Mouse (Mus musculus): ENCODE measurements around the gene Tmem135.

- TF ChIP-seq POLR2A (IDR thresholded peaks at IDR 0.05; ENCODE audit: low read depth, low read length) (no peak), CTCF (IDR thresholded peaks at IDR 0.05; ENCODE audit: borderline replicate concordance, insufficient read depth, low read length) (no peak)
These were observed 47.7 kb downstream of the Tmem135 start for GRCm38 (mm10) chr7:89356307-89356706.

Data from embryonic fibroblast, embryonic 13.5 days (primary cell).